Mouse (Mus musculus) lung, postnatal 25 days (tissue): Measurements from ENCODE around the gene Erf.
A peak's percentile ranks its signal among the peaks of the same experiment; 100 is the strongest.

Experiments
- DNase-seq: peaks from one replicate; pipeline ENCODE4 v3.0.0; 2022; ENCODE audit warnings: low spot score

The Erf gene

DNA sequence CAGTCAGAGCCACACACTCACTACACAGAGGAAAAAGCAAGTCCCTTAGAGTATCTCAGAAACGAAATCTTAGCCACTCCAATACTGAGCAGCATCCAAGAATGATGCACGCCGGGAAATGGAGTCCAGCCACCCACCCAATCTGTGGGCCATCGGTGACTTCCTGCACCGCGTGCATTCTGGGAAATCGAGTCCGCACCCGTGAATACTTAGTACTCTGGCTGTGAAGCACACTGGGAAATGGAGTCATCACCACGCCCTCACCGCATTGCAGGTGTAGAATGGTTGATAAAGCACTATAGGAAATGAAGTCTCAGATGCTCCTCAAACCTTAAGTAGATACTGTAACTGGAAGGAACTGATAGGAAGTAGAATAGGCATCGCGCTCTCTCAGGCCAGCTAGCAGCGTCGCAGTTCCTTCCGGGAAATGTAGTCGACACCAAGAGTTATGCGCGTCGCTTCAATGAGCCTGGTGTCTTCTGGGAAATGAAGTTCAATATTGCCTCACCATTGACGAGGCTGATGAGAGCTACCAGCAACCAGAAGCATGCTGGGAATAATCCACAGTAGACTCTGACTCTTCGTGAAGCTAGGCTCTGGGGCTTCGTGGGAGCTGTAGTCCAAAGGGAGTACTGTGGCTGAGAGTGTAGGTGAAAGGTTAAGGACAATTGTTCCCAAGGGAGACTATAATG is 12.4 kb downstream of the Erf start:
- DNase-seq, result peak; percentile 96

DNA sequence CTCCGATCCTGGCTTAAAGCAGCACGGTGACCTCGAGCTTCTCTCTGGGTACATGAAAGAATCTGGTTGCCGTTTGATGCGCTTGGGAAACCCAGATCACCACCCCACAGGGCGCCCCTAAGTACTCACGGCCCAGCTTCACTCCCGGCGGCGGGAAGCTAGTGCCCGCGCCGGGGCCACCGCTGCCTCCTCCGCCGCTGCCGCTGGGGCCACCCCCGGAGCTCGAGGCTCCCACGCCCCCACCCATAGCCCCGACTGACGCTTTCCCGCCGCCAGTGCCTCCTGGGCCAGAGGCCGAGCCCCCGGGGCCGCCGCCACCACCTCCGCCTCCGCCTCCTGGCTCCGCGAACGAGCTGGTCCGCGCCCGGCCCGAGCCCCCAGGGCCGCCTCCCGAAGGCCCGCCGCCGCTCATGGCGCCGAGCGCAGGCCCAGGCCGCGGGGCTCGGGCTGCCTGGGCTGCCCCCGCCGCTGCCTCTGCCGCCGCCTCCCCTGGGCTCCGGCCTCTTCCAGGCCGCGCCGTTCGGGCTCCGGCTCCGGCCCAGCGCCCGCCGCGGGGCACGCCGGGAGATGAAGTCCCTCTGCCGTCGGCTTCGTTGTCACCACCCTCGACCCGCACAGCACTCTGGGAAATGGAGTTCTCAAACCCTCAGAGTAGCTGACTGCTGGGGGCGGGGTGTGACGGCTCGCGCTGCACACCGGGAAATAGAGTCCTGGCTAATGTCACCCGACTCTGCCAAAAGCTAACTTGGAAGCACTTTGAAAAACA is 13.1 kb downstream of the Erf start, which contains the start of gene Gsk3a:
Gene Gsk3a (minus strand): TSS at position 603 of the 766 bp plus-strand sequence.
- peak; percentile 99 for DNase-seq

DNA sequence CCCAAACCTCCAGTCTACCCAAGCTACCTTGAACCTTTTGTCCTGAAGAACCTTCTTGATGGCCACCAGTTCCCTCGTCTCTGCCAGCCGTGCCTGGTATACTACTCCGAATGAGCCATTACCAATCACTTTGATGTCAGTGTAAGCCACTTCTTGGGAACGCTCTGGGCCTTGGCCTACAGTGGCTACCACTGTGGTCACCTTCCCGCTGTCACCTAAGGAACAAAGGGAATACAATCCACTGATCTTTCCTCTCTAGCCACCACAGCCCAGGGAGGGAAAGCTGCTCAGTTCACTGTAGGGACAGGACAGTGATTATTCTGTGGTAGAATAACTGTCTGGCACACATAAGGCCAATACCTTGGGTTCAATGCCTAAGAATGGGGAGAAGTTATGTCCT is 15.0 kb downstream of the Erf start:
- no peak for DNase-seq

DNA sequence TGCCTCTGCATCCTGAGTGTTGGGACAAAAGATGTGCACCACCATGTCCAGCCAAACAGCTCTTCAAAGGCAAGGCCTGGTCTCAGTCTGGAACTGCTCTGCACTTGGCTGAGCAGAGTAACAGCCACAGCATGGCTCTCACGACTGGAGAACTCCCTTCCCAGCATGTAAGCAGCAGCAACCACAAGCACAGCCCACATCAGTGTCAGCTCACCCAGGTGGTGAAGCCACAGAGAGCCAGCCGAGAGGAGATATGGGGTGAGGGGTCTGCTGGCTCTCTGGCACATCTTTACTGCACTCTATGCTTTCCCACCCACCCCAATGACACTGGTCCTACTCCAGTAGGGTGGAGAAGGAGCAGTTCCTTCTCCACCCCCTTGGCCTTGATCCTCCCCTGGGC is 17.5 kb downstream of the Erf start:
- DNase-seq, result no peak

DNA sequence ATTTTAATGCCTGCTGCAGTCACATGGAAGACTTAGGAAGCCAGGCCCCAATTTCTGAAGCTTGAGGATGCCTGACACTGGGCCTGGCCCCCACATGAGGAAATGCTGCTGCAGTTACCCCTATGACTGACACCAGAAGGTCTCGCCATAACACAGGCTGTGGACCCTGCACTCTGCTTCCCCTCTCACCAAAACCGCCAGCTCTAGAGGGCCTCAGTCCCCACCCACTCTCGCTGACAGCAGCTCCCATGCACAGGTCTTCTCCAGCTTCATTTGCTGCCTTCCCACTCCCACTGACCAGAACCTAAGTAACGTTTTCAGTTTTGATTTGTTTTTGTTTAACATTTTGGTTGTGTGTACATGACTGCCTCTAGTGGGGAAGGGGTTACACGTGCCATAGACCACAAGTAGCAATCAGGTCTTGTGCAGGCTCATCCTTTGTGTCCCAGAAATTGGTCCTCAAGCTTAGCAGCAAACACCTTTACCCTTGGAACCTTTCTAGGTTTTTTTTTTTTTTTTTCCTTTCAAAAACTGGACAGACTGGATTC is 18.4 kb downstream of the Erf start:
- no peak for DNase-seq

DNA sequence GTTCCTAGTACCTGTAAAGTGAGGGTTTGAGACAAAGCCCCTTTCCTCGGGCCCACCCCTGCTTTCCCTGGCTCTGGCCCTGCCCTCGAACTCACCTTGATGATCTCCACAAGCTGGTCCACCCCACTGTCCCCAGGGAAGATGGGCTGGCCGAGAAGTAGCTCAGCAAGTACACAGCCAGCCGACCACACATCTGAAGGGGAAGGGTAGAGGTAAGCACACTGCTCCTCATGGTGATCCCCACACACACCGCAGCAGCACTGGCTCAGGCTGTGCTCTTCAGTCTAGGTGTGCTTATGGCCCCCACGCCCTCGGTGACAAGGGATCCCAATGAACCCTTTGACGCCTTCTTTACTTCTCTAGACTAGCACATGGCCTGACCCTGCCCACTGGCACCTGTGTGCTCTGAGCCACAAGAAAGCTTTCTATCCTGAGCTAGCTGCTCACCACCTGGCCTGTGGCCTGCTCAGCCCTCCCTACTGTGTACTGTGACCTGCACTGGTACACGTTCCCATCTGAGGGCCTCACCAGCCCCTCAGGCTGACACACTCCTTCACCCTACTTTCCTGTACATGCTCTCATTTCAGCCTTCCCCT is 19.8 kb downstream of the Erf start:
- DNase-seq, result no peak

DNA sequence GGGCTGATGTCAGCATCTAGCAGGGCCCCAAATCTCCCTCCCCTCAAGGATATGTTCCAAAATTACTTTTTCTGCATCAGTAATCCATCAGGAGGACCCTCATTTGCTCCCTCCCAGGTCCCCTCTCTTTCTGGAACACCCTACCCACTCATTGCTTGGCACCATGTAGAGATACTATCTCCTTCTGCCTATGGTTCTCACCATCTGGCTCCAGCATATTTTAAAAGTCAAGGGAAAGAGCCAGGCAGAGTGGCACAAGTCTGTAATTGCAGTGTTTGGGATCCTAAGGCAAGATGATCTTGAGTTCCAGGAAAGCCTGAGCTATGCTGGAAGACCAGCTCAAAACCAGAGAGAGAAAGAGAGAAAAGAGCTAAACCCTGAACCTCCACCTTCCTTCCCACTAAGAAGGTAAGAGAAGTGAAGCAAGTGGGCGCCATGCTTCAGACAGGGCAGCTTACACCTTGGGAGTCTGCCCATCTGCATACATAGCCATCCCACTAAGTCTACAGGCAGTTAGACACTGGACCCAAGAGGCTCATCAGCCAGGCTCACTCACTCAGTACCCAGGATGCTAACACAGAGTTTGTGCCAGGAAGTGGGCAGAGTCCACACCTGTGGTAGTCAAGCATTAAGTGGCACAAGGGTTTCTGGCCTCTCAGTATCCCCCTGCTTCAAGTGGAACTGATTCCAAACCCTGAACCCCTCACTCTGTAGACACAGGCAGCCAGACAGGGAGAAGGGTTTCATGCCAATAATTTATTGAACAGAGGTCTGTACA is 22.8 kb downstream of the Erf start:
- no peak for DNase-seq

DNA sequence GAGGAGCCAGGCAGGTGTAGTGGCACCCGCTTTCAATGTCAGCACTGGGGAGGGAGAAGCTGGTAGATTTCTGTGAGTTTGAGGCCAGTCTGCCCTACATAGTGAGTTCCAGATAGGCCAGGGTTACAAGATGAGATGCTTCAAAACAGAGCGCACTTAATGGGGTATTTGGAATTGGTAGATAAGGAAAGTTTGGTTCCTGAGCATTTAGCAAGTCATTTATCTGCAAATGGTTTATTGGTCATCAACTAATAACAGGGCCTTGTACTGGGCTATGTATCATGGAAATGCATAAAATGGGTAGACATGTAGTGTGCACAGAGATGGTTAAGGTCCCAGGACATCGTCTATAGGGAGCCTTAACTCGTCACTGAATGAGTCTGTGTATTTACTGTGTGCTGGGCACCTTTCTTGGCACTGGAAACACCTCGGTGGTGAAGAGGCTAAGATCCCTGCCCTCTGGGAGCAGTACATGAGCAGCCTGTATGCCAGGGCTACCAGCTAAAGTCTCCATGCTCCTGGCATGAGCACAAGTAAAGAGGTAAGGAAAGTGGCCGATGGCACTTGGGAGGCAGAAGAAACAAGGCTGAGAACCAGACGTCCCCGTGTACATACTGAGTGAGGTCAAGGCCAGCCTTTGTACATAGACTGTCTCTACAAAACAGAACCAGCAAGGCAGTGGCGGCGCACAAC is 28.1 kb downstream of the Erf start:
- DNase-seq, result no peak

DNA sequence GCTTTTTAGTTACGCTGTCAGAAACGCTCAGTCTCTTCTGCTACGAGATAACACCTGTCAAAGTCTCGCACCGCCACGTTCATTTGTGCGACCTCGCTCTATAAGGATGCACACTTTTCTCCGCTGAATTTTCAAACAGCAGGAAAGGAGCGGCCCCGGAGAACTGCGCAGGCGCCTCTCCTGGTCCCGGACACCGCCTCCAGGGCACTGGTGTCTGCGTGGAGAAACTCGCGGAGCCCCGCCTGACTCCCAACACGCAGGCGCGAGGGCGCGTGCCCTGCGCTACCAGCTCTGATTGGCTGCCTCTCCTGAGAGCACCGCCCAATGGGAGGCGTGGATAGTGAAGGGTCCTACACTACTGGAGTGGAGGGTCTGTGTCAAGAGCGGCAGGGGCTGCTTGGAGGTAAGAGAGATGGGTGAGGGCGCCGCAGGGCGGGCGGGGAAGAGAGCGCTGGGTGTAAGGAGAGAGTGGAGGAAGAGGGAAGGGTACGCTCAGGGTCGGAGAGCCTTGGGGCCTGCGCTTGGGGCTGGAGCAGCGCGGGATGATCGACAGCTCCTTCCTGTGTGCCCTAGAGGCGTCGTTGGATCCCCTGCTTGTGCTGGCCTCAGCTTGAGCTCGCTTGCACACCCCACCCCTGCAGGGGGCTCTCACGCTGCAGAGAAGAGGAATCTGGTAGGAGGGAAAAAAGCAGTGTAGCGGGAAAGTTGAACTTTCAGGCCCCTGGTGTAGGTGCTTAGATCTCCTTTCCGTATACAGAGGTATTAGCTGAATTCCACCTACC is 29.3 kb downstream of the Erf start, which contains the start of gene Zfp526:
Gene Zfp526 (plus strand): TSS at position 324 of the 782 bp plus-strand sequence.
- DNase-seq, result peak; percentile 99

DNA sequence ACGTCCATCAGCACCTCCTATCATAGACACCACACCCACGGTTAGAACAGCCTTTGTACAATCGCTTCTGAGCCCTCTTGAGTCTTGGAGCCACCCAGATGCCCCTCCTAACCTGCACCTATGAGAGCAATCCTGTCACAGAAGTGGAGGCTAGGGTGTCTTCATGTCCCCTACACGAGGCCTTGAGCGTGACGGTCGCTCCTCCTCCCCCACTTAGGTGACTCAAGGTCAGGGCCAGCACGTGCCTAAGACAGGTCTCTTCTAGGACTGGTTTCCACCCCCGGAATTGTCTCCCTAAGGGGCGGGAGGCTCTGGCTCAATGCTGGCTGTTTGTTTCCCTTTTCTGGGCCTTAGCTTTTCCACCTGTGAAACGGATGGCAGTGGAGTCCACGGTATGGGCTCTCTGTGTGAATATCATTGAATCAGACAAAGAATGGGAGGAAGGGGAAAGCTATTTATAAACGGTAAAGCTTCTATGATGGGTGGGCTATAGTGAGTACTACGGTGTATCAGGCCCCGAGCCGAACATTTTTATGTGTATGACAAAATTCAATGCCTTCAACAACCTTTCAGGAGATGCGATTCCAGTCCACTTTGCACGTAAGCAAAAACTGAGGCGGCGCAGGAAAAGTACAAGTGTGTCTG is 30.0 kb downstream of the Erf start, which contains the start of gene Dedd2:
Gene Dedd2 (minus strand): TSS at position 159 of the 645 bp plus-strand sequence.
- DNase-seq, result peak; percentile 34

DNA sequence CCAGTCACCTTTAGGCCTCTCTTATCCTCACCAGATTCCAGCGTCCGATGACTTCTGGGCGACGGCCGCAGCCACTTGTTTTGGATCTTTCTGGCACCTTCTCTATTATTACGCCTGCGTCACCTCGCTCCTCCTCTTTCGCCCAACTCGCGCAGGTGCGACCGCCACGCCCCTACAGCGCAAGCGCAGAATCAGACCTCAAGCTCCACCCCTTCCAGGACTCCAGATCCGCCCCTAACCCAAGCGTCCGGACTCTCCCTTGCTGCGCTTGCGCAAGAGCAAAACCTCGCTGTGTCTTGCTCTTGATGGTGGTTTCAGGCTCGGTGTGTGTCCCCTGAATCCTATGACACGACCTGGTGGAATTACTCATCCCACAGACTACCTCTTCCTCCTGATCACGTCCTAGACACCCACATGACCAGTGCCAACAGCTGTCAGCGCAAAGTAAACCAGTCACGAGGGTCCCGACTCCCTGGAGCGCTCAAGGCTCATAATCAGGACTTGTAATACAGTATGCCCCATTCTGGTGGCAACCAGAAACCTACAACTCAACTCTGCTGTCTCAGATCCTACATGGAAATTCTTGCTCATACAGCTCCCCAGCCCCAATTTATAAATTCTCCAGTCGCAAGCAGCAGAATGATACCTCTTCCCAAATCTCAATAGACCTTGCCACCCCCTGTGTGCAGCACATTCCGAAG is 30.7 kb downstream of the Erf start:
- peak; percentile 98 for DNase-seq

DNA sequence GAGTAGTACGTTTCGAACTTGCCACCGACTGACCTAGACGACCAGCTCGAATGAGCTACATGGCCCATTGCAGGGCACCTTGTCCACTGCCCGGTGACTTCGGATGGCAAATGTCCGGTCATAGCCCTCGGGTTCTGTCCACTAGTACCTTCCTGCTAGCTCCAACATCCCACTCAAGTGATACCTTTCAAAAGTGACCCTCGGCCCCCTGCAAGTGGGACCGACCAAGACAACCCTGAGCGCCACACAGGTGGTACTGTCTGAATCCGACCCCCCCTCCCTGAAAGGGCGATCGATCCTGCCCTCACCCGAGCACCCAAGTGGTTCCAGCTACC is 31.2 kb downstream of the Erf start:
- peak; percentile 12 for DNase-seq

DNA sequence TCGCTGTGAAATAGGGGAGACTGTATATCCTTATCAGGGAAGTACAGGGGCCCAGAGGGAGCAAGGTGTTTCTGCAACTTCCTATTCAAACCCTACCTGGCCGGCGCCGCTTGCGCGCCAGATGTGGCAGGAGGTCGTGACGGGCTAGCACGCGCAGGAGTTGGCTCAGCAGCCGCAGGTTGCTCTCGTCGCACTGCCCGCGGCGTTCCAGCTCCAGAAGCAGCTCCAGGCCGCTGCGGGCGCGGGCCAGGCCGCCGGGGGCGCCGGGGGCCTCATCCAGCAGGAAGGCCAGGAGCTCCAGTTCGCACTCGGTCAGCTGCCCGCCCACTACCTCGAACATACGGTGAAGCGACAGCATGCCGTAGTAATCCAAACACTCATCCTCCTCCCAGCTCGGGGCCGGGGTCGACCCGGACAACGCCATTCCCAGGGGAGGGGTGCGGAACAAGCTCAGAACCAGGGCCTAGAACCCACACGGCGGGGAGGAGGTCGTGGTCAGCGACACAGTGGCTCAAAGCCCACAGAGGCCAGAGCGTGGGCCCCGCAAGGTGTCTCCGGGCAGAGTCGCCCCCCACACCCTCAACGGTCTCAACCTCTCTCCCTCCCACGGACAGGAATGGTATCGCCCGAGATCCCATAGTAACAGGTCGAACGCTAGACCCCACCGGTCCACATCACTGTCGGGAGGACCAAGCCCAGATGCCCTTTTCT is 31.7 kb downstream of the Erf start:
- peak; percentile 22 for DNase-seq

DNA sequence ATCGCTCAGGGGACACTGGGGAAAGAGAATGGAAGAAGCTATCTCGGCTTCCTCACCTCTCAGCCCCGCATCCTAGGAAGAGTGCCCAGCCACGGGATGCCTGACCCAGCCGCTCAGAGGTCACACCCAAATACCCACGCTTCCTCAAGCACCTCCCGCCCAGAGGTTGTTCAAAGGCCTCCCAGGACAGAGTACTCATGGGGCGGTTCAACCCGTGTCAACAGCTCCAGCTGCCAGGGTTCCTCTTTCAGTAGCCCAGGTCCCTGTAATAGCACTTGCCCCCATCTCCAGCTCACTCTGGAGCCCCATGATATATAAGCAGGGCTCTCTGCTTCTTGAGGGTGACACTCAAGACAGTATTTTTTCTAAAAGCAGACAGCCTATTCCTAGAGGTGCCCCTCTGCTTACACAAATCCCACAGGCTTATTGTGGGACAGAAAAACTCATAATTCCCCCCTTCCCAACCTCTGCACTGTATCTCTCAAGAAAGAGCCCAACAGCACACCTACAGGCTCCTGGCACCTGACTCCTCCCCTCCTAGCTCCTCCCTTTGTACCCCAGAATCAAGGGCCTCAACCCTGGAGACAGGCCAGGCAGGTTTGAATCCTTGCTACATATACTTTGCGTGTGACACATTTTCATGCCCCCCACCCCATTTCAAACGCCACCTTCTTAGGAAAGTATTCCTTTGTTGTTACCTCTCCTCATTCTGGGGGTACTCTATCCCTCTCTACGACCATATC is 32.7 kb downstream of the Erf start:
- DNase-seq, result peak; percentile 59

DNA sequence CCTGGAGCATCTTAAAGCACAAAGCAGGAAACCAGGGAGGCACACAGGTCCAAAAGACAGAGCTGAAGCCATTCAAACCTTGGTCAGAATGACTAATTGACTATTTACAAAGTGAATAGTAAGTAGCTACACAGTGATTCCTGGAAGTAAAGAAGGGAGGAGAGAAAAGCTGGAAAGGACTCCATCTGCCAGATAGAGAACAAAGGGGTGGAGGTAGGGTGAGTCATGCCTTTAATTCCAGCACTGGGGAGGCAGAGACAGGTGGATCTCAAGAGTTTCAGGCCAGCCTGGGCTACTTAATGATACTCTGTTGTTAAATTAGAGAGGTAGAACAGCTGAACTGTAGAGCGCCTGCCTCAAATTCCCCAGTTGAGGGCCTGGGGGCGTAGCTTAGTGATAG is 36.4 kb downstream of the Erf start:
- DNase-seq, result no peak

DNA sequence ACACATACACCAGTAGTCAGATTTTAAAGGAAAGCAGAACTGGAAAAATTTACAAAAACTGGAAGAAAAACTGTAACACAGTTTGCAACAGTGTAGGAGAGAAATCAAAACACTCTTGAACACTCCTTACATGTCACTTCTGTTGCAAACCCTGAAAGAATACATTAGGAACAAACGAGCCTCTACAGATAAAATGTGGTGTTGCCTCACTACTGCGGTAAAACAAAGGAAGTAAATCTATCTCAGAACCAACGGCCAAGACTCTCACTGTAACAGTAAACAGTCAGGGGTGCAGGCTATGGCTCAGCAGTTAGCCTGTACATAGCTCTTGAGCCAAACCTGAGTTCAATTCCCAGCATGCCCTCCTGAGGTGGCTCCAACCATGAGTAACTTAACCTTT is 37.5 kb downstream of the Erf start:
- no peak for DNase-seq

DNA sequence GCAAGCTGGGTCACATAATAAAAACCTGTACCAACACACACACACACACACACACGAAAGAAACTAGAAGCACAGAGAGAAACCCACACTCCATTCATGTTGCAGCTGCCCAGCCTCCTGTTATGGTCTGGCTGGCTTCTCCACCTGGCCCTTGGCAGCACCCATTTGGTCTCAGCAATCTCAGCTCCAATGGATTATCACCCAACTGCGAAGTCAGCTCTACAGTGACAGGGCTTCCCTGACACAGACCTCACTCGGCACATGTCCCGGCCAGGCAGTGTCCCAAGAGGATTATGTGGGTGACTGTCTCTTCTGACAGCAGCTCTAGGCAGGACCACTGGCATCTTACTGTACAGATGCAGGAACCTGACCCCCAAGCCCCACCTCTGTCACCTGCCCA is 40.1 kb downstream of the Erf start:
- no peak for DNase-seq

DNA sequence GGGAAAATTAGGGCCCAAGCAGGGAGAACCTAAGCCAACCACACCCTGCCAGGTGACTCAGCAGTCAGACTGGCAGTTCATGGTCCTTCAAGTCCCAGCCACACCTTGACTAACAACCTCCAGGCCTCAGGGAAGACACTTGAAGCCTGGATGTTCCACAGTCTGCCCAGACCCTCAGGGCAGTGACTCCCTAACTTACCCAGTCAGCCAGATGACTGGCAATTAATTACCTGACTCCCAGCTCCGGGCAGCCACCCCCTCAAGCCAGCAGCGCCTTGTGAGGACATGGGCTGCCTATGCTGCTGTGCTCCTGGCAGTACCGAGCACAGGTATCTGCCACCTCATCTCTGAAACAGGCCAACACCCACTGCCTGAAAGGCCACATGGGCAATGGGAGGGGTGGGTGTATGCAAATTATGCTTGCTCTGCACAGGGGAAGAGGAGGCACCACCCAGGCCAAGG is 41.4 kb downstream of the Erf start:
- DNase-seq, result peak; percentile 47
